Mouse (Mus musculus): ENCODE measurements around the gene Wasl.

GRCm38 (mm10) chr6:24696117-24696516, 31.3 kb upstream of the Wasl start:
- TF ChIP-seq POLR2A (IDR thresholded peaks at IDR 0.05; ENCODE audit: borderline replicate concordance, insufficient read depth, low read length) = no peak
- TF ChIP-seq CTCF (IDR thresholded peaks at IDR 0.05; ENCODE audit: borderline replicate concordance, insufficient read depth, low read depth, low read length) = no peak

Measured in cerebellum, adult 2 months (tissue).